Mouse (Mus musculus) heart, adult 8-10 months (tissue): ENCODE results near the gene Hsf5. TPM values are rescaled to one million over a fixed set of nuclear protein-coding genes. Genes with fewer than 3 reads are reported as not detected.

Experiments used
- DNase-seq: peaks from one replicate; pipeline ENCODE4 v3.0.0; 2022; ENCODE audit warnings: low spot score
- total RNA-seq, 4 experiments: library from RNA; stranded (reverse); gene quantifications; 2 replicates each; pipeline ENCODE4 v1.2.4; 2022

Gene Hsf5
- total RNA-seq, 4 experiments from 2014 or later, result 0.05 to 0.06 TPM; not detected in 2

DNA sequence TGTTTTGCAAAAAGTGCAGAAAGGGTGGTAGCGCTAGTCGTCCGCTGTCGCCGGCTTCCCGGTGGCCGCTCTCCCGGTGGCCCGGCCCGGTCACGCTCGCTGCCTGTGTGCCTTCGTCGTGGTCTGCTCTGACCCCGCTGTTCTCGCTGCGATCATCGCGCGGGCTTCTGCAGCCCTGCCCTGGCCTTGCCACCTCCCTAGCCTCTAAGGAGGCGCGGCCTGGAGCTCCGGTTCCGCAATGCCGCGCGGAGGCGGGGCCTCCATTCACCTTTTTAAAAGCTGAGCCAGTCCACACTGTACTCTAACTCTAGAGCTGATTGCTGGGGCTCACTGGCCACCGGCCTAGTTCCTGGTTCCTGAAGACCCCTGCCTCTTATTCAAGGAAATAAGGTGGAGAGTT lies 22.2 kb downstream of the Hsf5 start:
- peak; percentile 16 for DNase-seq

DNA sequence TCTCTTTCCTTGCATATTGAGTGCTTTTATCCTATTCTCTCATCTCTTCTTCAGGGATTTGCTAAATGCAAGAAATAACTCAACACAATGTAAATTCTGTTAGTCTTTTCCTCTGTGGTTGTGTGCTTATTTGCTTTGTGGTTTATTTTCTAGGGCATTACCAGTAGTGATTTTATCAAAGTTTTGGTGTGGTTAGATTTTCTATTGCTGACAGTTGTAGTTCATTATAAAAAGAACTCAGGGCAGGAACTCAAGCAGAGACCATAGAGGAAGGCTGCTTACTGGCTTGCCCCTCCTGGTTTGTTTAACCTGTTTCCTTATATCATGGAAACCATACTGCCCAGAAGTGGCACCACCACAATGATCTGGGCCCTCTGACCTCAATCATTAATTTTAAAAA lies 25.9 kb downstream of the Hsf5 start:
- no peak for DNase-seq

- no peak for DNase-seq
These were observed 37.7 kb downstream of the Hsf5 start for GRCm38 (mm10) chr11:87654693-87655092.

GRCm38 (mm10) chr11:87659216-87659615 lies 42.3 kb downstream of the Hsf5 start:
- DNase-seq, result no peak

- peak; percentile 78 for DNase-seq
These were observed 45.4 kb downstream of the Hsf5 start, which contains the start of gene Rnf43 for GRCm38 (mm10) chr11:87662407-87662806. TSS of gene Rnf43 (plus strand) at chr11:87662722.

DNA sequence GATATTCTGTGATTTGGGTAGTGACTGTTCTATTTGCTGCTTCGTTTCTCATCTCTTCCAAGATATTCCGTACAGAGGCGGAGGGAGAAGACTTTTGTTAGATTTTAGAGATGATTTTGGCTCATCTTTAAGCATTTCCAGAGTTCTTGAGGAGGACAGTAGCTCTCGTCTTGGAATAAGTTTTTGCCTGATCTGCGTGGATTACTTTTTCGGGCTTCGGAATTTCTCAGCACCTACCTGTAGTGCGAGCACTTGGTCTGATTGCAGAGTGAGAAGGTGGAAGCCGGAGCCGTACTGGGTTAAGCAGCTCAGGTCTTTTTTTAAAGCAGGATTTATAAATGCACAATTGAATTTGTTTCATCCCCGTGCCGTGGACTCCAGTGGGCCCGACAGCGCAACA lies 45.9 kb downstream of the Hsf5 start:
- no peak for DNase-seq

- no peak for DNase-seq
These were observed 47.0 kb downstream of the Hsf5 start for GRCm38 (mm10) chr11:87663948-87664347.

DNA sequence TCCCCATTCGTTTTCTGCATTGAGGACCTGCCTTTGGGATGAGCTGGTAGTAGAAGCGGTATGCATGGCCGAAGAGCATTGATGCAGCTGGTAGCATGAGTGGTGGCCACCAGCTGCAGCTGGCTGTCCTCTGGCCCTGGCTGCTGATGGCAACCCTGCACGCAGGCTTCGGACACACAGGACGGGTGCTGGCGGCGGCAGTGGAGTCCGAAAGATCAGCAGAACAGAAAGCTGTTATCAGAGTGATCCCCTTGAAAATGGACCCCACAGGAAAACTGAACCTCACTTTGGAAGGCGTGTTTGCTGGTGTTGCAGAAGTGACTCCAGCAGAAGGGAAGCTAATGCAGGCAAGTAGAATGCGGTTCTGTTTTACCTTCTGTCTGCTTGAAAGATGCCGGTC lies 47.6 kb downstream of the Hsf5 start:
- no peak for DNase-seq

DNA sequence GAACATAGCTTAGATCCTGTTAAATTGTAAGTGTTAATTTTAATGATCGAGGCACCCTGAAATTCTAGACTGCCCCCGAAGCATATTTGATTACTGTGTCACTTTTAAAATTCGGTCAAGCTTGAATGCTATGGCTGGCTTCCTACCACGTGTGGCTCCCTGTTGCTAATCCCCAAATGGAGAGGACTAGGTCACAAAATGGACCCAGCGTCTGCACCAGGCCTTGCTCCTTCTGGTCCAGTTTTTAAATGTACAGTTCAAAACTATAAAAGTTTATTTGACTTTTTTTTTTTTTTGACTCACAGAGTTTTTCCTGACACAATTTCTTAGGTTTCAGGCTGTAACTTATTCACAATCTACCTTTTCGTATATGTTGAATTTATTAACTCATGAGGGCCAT lies 48.3 kb downstream of the Hsf5 start:
- DNase-seq, result no peak

DNA sequence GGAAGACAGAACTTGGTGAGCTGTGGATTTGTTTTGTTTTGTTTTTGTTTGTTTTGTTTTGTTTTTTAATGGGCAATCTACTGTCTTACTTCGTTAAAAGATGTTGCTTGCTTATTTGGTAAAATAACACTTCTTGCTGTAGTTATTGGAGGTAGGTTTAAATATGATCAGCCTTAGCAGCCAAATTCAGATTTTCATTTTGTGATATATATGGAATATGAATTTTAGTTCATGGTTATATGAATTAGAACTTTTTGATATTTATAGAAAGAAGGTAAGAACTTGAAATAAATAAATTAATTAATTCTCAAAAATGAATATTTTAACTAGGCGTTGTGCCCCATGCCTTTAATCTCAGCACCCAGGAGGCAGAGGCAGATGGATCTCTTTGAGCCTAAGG lies 48.7 kb downstream of the Hsf5 start:
- DNase-seq, result no peak

- no peak for DNase-seq
These were observed 49.5 kb downstream of the Hsf5 start for GRCm38 (mm10) chr11:87666256-87667035.

GRCm38 (mm10) chr11:87667107-87668090 lies 50.4 kb downstream of the Hsf5 start:
- DNase-seq, result no peak

GRCm38 (mm10) chr11:87673282-87673681 lies 56.3 kb downstream of the Hsf5 start:
- DNase-seq, result no peak

GRCm38 (mm10) chr11:87675606-87676005 lies 58.6 kb downstream of the Hsf5 start:
- no peak for DNase-seq

- DNase-seq, result no peak
These were observed 60.8 kb downstream of the Hsf5 start for GRCm38 (mm10) chr11:87677756-87678155.

DNA sequence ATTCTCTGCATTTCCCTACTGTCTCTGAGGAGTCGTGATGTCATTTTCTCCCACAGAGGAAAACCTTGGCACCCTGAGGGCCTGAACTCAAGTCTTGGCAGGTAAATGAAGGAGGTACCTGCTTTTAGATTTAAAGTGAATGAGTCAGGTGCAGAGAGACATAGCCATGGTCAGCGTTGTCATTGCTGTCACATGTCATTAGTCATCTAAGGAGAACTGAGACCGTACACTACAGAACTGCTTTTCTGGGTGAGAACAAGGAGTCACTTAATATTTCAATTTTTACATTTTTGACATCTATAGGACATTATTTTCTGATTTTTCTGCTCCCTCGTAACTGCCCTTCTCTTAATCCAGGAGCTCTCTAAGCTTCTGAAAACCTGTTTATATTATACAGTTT lies 61.6 kb downstream of the Hsf5 start:
- DNase-seq, result no peak

DNA sequence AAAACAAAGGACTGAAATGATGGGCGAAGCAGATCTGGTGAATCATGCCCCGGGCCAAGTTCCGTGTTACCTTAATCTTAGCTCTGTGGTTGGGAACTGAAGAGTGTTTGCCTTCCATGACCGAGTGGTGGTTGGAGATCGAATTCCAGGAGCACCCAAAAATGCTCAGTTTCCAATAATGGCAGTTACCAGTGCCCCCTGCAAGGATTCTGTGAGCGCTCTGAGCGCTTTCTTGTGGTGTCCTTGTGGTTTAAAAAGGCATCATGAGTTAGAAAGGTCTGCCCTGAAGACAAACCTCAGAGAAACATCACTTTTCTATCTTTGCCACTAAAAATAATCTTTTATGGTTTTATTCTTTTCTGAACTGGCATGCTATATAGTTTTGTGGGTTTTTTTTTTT lies 62.0 kb downstream of the Hsf5 start:
- DNase-seq, result no peak

- DNase-seq, result no peak
These were observed 63.8 kb downstream of the Hsf5 start for GRCm38 (mm10) chr11:87680786-87681185.

DNA sequence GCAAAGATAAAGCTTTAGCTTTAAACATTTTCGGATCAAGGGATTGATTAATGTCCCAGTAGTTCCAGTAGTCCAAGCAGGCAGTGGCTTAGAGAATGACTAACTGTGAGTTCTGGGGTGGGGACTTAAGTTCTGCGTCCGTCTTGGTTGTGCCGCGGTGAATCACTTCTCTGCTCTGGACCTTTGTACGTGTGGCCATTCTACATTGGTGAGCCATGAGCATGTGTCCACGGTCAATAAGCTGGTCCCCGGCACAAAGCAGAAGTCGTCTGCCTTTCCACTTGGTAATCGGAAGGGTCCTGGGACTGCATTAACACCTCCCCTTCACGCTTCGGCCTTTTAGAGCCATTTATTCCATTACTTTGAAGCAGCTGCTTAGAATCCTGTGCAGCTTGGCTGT lies 65.1 kb downstream of the Hsf5 start:
- DNase-seq, result no peak

DNA sequence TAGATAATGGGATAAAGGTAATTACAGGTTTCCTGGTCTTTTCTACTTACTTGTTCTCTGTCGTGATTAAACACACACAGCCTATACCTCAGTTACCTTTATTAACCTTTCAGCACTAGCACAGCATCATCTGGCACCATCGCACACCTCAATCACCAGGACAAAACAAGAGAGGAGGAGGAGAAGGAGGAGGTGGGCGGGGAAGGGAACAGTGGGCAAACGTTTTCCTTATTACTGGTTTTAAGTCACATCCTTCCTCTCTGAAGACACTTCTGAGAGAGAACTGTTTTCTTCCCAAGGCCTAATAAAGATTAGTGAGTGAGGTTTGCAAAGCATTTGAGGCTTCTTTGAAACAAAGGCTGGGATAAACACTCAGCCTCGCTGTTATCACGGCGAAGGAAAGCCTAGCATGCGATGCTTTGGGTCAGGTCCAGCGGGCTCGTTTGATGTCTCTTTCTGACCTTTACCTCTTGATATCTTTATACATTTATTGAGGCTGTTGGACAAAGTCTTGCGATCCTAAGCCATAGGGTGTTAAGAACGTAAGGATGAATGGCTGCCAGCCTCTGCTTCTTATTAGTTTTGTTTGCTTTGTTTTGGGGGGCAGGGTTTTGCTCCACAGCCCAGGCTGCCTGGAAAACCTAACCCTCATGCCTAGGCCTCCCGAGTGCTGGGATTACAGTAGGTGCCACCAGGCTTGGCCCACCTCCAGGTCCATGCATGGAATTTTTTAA lies 66.0 kb downstream of the Hsf5 start:
- no peak for DNase-seq

- DNase-seq, result no peak
These were observed 69.4 kb downstream of the Hsf5 start for GRCm38 (mm10) chr11:87686407-87686806.
